Mouse (Mus musculus) stomach, postnatal 0 days (tissue): ENCODE data around the gene Cers6. TPM values are rescaled to one million over a fixed set of nuclear protein-coding genes. Genes with fewer than 3 reads are reported as not detected.

ENCODE experiments used
- ATAC-seq: fragments of 200-750 bp; cut with Nextera tagmentation; 2 replicates; pipeline ENCODE4 v1.8.0; 2017; ENCODE audit not compliant: low FRiP score, low TSS enrichment
- DNase-seq: peaks from one replicate; pipeline ENCODE4 v3.0.0-alpha.2; 2016; ENCODE audit warnings: low spot score
- H3K27ac ChIP-seq: fragments of 300-500 bp; sonication (generic); replicated peaks from 2 replicates; pipeline ENCODE4 v1.5.1; 2014; ENCODE audit warnings: mild to moderate bottlenecking, control low read depth
- H3K27me3 ChIP-seq: fragments of 300-500 bp; sonication (generic); 2 replicates; pipeline ENCODE4 v1.6.1; 2014; ENCODE audit warnings: low read length; ENCODE audit not compliant: control insufficient read depth, insufficient read depth
- H3K36me3 ChIP-seq: fragments of 300-500 bp; sonication (generic); 2 replicates; pipeline ENCODE4 v1.6.1; 2014; ENCODE audit warnings: low read length, mixed read lengths; ENCODE audit not compliant: control insufficient read depth, insufficient read depth
- H3K4me1 ChIP-seq: fragments of 300-500 bp; sonication (generic); replicated peaks from 2 replicates; pipeline ENCODE4 v1.6.1; 2014; ENCODE audit warnings: antibody characterized with exemption; ENCODE audit not compliant: control insufficient read depth, insufficient read depth
- H3K4me2 ChIP-seq: fragments of 300-500 bp; sonication (generic); replicated peaks from 2 replicates; pipeline ENCODE4 v1.6.1; 2014; ENCODE audit warnings: low read depth, mild to moderate bottlenecking, control low read depth, moderate library complexity
- H3K4me3 ChIP-seq: fragments of 300-500 bp; sonication (generic); 2 replicates; pipeline ENCODE4 v1.5.1; 2014; ENCODE audit warnings: low read depth, low read length, control low read depth
- H3K9ac ChIP-seq: fragments of 300-500 bp; sonication (generic); 2 replicates; pipeline ENCODE4 v1.6.1; 2014; ENCODE audit warnings: mild to moderate bottlenecking, low read length, control low read depth, mixed read lengths
- H3K9me3 ChIP-seq: fragments of 300-500 bp; sonication (generic); 2 replicates; pipeline ENCODE4 v1.6.1; 2016; ENCODE audit warnings: low read length; ENCODE audit not compliant: control insufficient read depth
- CTCF ChIP-seq: IDR thresholded peaks from 2 replicates; pipeline ENCODE4 v1.5.1; 2016; ENCODE audit warnings: antibody characterized with exemption, low read depth, mild to moderate bottlenecking, moderate library complexity
- EP300 ChIP-seq: optimal IDR thresholded peaks from 2 replicates; pipeline ENCODE3; 2016; ENCODE audit warnings: antibody characterized with exemption
- WGBS: fragments of 180-500 bp; shearing (Covaris S2); extraction: QIAGEN DNeasy Blood & Tissue Kit; methylation state at CpG from one replicate; pipeline ENCODE4 v1.1.7; 2014; 5-methylcytosine and 5-hydroxymethylcytosine counted together
- polyA plus RNA-seq: library from polyadenylated mRNA; unstranded; fragments of >200 nt; fragmentation: Nextera tagmentation; extraction: Ambion mirVana; gene quantifications from 2 replicates; pipeline ENCODE4 v1.2.1, GENCODE M21; 2015

The Cers6 gene
- polyA plus RNA-seq, 1 experiment from 2014 or later: 8.0 TPM

- no peak for TF ChIP-seq EP300
- TF ChIP-seq CTCF: no peak
- Histone ChIP-seq H3K4me2 (no peak overlapping the region), H3K4me1 (no peaks in the 10 kb centered on the region), H3K27me3 (no peaks in the 10 kb centered on the region), H3K4me3 (no peak overlapping the region), H3K9ac (no peak overlapping the region), H3K27ac (no peak overlapping the region), H3K36me3 (no peaks in the 10 kb centered on the region), H3K9me3 (no peaks in the 10 kb centered on the region)
- WGBS: 91% methylated on average over 4 of the region's 4 CpGs
- DNase-seq (no peak), ATAC-seq (no peak)
These were observed 25.4 kb downstream of the Cers6 start for GRCm38 (mm10) chr2:68886661-68887060.

- H3K4me3 ChIP-seq: no peak overlapping the region
- H3K36me3 ChIP-seq: no peaks in the 10 kb centered on the region
- TF ChIP-seq EP300: no peak
- no peak for TF ChIP-seq CTCF
- H3K9ac ChIP-seq: no peak overlapping the region
- H3K27ac ChIP-seq: no peak overlapping the region
- DNase-seq (no peak), ATAC-seq (no peak)
- H3K9me3 ChIP-seq: no peaks in the 10 kb centered on the region
- no peak overlapping the region for H3K4me2 ChIP-seq
- H3K27me3 ChIP-seq: no peaks in the 10 kb centered on the region
- no peaks in the 10 kb centered on the region for H3K4me1 ChIP-seq
- 45% methylated on average over 3 of the region's 3 CpGs for WGBS
These were observed 27.0 kb downstream of the Cers6 start for GRCm38 (mm10) chr2:68888094-68888705.

GRCm38 (mm10) chr2:68889661-68890170, 28.5 kb downstream of the Cers6 start:
- no peak overlapping the region for H3K4me2 ChIP-seq
- 78% methylated on average over 5 of the region's 5 CpGs for WGBS
- no peaks in the 10 kb centered on the region for H3K27me3 ChIP-seq
- H3K27ac ChIP-seq: no peak overlapping the region
- no peak overlapping the region for H3K9ac ChIP-seq
- DNase-seq (no peak), ATAC-seq (no peak)
- H3K9me3 ChIP-seq: no peaks in the 10 kb centered on the region
- no peaks in the 10 kb centered on the region for H3K4me1 ChIP-seq
- H3K4me3 ChIP-seq: no peak overlapping the region
- TF ChIP-seq EP300 (no peak), CTCF (no peak)
- no peaks in the 10 kb centered on the region for H3K36me3 ChIP-seq

DNA sequence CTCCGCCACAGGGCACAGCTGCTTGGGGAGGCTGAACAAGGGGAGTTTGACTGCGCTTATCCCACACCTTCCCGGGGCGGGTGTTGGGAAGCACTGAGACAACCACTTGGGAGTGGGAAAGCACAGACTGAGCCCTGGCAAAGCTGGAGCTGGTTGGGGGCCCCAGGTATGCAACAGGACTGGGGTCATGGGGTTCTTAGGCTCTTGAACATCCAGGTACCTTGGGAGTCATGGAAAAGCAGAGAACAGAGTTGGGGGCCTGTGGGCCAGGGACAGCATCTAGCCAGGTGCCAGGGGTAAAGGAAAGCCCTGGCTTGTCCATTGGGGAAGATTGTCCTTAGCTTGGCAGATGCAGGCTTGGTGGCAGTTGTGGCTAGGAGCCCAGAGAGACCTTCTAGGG, 31.2 kb downstream of the Cers6 start:
- Histone ChIP-seq H3K4me3 (no peak overlapping the region), H3K27ac (no peak overlapping the region), H3K4me2 (no peak overlapping the region), H3K36me3 (no peaks in the 10 kb centered on the region), H3K9ac (no peak overlapping the region), H3K4me1 (no peaks in the 10 kb centered on the region), H3K27me3 (no peaks in the 10 kb centered on the region), H3K9me3 (no peaks in the 10 kb centered on the region)
- ATAC-seq: no peak
- TF ChIP-seq EP300 (no peak), CTCF (no peak)
- WGBS: 92% methylated on average over 4 of the region's 4 CpGs
- DNase-seq: no peak

GRCm38 (mm10) chr2:68895044-68895764, 34.0 kb downstream of the Cers6 start:
- Histone ChIP-seq H3K4me1 (no peaks in the 10 kb centered on the region), H3K9ac (no peak overlapping the region)
- TF ChIP-seq CTCF (no peak), EP300 (no peak)

GRCm38 (mm10) chr2:68896196-68896595, 35.0 kb downstream of the Cers6 start:
- DNase-seq: no peak

More at GRCm38 (mm10) chr2:68895044-68895764, 34.0 kb downstream of the Cers6 start:
- H3K27me3 ChIP-seq: no peaks in the 10 kb centered on the region
- no peak for ATAC-seq
- H3K9me3 ChIP-seq: no peaks in the 10 kb centered on the region
- no peak overlapping the region for H3K27ac ChIP-seq
- no peak for DNase-seq
- no peak overlapping the region for H3K4me2 ChIP-seq
- whole genome bisulfite sequencing: 73% methylated on average over 10 of the region's 10 CpGs
- no peak overlapping the region for H3K4me3 ChIP-seq
- H3K36me3 ChIP-seq: no peaks in the 10 kb centered on the region

More at GRCm38 (mm10) chr2:68896196-68896595, 35.0 kb downstream of the Cers6 start:
- no peak overlapping the region for H3K9ac ChIP-seq
- no peaks in the 10 kb centered on the region for H3K36me3 ChIP-seq
- no peaks in the 10 kb centered on the region for H3K4me1 ChIP-seq
- no peak overlapping the region for H3K4me2 ChIP-seq
- ATAC-seq: no peak
- H3K27ac ChIP-seq: no peak overlapping the region
- TF ChIP-seq EP300 (no peak), CTCF (no peak)
- H3K9me3 ChIP-seq: no peaks in the 10 kb centered on the region
- 57% methylated on average over 4 of the region's 4 CpGs for WGBS
- H3K4me3 ChIP-seq: no peak overlapping the region
- H3K27me3 ChIP-seq: no peaks in the 10 kb centered on the region
